Mouse (Mus musculus) G1E-ER4 (cell line): ENCODE results near the gene Zfp872. TPM values are rescaled to one million over a fixed set of nuclear protein-coding genes. Genes with fewer than 3 reads are reported as not detected.

Experiments used
- GATA1 ChIP-seq: IDR thresholded peaks from one replicate; pipeline ENCODE4 v1.8.0; 2012; ENCODE audit warnings: low read length, inconsistent platforms
- polyA plus RNA-seq: library from polyadenylated mRNA; stranded (reverse); fragments of >175 nt; gene quantifications from 2 replicates; pipeline ENCODE4 v1.2.3, GENCODE M21; 2012

The Zfp872 gene
- polyA plus RNA-seq, 1 experiment, result not detected

DNA sequence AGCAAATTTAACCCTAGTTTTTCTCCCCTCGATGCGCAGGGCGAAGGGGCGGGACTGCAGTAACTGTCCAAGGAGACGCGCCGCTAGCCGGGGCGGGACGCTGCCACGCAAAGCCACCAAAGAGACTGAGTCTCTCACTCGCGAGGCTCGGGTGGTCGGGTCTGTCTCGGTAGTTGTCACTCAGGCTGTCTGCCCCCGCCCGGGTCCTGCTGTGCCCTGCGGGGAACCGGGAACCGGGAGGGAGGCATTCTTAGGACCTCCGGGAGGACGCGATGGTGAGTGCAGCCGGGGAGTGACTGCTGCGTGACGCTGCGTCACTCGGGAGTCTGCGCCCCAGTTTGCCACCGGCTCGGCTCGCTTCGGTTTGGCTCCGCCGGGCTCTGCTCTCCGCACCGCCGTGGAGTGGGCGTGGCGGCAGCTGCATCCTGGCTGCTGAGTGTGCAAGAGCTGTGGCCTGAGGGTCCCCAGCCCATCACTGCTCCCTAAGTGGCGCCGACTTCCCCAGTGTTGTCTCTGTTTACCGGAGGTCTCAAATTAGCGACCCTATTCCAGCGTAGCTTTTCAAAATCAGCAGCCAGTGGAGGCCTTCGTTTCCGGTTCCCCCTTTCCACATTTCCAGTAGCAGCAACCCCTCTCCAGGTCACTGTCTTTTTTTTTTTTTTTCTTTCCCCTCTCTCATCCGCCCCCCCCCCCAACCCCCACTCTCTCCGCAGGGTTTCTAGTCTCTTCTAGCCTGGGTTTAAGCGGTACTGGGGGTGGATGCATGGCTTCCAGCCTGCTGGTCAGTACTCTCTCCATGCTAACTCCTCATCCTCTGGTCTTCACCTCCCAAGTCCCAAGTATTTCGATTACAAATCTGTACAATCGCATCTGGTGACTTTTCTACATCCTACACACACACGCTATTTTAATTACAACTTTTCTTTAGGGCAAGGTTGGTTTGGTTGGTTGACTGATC lies 22.9 kb upstream of the Zfp872 start:
- no peak for TF ChIP-seq GATA1

DNA sequence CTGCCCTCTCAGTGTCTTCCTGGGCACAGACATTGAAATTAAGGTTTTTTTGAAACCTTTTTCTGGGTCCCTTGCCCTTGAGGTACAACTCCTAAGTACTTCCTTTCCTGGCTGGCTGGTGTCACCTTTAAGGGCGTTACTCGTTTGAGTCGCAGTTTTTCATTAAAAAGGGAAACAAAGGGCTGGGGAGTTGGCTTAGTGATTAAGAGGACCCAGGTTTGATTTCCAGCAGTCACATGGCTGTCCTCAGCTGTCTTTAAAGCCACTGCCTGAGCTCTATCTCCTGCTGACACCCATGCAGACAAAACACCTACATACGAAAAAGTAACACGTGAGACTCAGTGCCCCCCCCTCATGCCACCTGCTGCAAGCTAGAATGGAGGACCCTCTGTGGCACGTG lies 21.9 kb upstream of the Zfp872 start:
- no peak for TF ChIP-seq GATA1

DNA sequence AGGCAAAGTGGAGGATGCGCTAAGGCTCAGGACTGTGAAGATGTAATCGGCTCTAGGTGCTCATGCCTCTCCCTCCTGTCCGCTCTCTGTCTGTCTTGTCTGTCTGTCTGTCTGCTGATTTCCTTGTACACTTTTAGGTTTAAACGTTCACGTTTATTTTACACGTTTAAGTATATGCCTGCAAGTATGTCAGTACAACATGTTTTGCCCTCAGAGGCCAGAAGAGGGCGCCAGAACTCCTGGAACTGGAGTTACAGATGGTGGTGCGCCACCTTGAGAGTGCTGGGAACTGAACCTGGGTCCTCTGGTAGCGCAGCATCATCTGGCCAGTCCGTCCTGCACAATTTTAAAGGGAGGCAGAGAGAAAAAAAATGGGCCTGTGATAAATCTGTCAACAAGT lies 21.2 kb upstream of the Zfp872 start:
- no peak for TF ChIP-seq GATA1

DNA sequence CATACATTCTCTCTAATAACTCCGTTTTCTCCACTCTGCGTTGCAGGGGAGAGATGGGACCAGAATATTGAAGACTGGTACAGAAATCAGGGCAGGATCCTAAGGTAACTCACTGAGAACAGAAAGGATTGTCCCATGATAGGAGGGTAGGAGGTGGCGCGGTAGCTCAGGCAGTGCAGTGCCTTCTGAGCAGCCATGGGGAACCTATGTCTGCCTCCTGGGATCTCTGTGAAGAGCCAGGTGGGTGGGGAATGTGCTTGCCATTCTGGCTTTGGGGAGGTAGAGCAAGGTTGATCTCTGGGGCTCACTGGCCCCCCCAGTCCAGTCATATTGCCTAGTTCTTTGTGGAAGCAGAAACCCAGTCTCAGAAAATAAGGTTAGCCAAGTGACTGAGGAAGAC lies 20.1 kb upstream of the Zfp872 start:
- no peak for TF ChIP-seq GATA1

DNA sequence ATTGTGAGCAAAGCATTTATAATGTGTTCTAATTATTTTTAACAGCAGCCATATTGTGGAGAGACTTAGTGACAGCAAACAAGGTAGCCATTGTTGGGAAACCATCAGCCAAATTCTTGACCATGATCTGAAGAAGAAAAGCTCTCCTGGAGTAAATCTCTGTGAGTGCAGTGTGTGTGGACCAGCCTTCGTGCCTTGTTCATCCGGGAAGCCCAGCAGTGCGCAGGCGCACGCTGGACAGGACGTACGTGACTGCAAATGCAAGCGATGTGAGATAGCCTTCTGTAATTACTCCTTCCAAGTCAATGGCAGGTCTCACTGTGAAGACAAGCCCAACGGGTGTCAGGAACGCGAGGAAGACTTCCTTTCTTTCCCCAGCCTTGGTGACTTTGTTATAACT lies 18.6 kb upstream of the Zfp872 start:
- no peak for TF ChIP-seq GATA1

DNA sequence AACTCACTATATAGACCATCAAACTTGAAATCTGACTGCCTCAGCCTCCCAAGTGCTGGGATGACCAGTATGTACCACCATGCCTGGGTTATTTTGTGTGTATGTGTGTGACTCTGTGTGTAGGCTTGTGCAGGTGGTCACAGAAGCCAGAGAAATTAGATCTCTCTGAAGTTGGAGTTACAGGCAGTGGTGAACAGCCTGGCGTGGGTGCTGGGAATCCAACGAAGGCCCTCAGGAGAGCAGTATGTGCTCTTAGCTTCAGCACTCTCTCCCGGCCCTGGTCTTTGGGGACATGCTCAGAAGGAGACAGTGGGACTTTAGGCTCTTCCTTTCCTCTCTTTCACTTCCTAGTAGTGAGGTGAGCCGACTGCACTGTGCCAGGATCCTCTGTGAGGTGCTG lies 15.6 kb upstream of the Zfp872 start:
- TF ChIP-seq GATA1, result no peak

DNA sequence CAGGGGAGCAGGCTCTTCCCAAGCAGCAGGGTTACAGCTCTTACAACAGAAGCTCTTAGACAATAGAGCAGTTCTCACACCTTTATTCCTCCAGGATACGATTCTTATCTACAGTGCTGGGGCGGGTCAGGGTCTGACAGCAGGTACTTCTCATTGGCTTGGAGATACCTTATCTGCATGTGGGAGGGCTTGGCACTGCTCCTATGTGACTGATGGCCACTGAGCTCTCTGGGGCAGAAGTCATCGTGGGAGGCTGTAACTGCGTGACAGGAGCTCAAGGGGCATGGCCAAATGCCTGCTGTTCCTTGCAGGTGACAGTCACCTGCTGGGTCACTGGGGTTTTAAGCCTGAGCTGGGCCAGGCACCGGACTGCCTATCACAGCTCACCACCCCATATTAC lies 8.5 kb downstream of the Zfp872 start:
- TF ChIP-seq GATA1, result no peak

DNA sequence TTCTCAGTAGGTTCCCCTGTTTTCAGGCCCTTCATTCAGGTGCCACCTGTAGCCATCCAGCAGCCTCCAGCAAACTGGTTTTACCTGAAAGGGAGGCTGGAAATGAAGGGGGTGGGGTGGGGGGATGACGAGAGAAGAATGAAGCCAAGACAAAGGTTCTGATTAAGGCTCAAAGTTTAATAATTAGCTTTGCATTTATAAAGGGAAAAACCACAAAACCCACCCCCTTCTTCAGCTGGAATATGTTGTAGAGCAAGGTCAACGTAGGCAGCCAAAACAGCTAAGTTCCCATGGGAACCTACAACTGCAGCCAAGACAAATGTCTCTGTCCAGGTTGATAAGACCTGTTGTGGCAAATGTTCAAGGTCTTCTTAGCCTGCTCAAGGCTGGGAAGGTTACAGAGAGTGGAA lies 25.9 kb downstream of the Zfp872 start:
- no peak for TF ChIP-seq GATA1

DNA sequence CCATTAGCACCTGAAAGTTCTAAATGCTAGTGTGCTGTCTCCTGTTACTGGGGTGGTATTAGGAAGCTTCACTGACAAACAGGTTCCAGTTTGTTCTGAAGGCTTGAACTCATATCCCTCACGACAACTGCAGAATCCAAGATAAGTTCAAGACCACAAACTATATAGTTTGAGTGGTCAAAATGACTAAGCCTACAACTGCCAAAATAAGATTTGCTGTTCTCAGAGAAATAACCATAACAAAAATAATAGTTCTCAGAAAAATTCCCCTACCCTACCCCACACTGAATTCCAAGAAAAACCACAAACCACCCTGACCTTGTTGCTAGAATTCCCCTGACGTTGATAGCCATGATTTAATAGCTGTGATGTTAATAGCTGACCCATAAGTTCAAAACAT lies 26.7 kb downstream of the Zfp872 start:
- TF ChIP-seq GATA1, result no peak

DNA sequence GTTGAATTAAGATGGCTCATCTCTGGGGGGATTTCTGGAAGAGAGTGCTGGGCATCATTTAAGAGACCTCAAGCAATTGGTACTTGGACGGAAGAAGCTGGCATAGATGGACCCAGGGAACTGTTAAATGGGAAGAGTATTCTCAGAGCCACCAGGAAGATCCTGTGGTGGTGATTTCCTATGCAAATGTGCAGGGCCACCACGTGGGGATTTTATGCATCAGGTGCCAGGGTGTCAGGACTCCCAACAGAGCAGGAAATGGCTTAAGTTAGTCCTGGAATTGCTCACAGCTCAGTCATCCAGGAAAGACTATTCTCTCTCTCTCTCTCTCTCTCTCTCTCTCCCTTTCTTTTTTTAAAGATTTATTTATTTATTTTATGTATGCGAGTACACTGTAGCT lies 28.8 kb downstream of the Zfp872 start:
- TF ChIP-seq GATA1, result no peak

DNA sequence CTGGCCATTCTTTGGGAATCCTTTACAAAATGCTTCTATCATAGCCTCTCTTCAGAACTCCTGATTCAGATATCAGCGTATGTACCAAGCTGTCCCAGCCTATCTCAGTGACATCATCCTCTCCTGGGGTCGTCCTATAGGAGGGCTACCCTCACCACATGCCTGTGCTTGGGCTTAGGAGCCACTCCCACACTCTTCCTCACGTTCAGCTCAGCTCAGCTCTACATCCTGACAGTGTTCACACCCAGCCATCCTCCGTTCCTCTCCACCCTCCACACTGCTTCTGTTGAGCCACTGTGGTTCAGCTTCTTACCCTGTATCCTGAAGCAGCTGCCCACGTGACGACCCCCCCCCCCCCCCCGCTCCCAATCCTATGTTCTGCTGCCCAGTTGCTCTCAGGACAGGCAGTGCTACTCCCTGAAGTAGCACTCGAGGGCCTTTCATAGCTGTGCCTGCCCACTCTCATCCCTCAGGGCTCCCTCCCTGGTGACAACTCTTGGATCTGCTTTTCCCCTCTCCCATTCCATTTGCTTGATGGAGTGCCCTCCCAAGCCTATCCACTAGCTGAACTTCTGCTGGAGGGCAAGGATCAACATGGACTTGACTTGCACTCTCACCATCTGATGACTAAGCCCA lies 30.1 kb downstream of the Zfp872 start:
- TF ChIP-seq GATA1, result no peak

DNA sequence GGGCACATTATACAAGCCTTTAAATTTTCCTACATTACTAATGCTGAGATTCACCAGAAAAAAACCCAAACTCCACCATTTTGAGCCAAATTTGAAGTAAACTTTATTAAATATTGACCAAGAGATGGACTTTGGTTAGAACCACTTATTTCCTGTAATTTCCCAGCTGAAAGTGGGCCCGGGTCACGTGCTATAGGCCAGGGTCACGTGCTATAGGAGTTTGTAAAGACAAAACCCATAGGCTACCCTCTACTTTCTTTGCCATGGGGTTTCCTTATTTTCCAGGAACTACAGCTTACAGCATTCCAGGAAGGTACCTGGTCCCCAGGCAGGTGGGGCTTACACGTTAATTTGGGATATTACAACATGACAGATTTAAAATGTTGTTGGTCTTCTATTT lies 36.2 kb downstream of the Zfp872 start:
- no peak for TF ChIP-seq GATA1

DNA sequence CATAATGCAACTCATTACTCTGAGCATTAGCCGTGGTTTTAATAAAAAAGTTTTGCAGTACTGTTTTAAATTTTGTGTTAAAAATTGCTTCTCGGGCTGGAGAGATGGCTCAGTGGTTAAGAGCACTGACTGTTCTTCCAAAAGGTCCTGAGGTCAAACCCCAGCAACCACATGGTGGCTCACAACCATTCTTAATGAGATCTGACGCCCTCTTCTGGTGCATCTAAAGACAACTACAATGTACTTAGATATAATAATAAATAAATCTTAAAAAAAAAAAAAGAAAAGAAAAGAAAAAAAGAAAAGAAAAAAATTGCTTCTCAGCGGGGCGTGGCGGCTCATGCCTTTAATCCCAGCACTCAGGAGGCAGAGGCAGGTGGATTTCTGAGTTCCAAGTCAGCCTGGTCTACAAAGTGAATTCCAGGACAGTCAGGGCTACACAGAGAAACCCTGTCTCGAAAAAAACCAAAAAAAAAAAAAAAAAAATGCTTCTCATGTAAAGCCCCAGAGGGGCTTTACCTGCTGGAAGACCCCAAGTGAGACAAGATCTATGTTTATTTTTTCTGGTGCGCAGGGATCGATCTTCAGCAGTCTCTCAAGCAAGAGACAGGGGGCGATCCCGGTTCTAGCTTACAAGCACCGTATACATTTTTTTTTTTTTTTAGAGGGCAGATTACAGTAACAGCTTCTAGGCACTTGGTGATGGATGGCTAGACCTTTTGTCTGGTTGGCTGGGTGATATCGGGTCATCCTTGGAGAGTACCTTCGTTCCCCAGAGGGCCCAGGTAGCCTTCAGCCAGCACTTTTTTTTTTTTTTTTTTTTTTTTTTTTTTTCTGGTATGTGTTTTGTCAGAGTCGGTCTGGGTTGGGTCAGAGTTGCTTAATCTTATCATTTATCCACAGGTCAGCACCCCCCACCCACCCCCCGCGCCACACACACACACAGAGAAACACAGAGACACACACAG lies 36.9 kb downstream of the Zfp872 start:
- no peak for TF ChIP-seq GATA1

DNA sequence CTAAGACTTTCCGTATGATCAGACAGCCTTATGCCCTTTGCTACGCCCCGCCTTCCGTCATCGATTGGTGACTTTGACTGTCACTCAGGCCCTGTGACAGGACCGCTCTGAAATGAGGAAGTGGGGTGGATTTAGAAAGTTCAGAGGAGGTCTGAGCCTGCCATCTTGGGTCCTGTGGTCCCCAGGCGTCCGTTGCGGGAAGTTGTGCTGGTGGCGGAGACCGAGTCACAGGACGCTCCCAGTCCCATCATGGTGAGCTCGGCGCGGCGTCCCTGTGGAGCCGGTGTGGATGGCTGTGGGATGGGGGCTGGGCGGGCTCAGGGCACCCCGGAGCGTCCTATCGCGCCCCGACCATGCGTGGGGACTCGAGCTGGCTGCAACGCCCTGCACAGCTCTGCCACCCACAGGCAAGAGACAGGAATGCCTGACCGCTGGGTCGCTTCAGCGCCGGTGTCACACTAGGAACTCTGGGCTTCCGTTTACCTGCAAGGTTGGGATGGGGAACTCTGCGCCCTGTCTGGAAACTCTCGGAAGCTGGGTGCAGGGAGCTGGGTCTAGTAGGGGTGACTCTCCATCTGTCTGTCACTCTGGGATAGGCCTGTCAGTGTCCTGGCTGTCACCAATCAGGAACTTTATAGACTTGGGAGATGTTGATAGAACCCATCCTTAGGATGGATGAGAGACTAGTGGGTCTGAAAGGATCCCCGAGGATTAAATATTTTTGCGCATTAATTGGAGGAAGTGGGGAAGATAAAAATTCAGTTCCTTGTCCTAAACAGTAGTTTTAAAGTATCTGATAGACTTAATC lies 37.9 kb downstream of the Zfp872 start, which contains the start of gene Zfp809:
Gene Zfp809, plus strand, starts transcription at position 134 of the 808 bp plus-strand sequence.
- no peak for TF ChIP-seq GATA1

DNA sequence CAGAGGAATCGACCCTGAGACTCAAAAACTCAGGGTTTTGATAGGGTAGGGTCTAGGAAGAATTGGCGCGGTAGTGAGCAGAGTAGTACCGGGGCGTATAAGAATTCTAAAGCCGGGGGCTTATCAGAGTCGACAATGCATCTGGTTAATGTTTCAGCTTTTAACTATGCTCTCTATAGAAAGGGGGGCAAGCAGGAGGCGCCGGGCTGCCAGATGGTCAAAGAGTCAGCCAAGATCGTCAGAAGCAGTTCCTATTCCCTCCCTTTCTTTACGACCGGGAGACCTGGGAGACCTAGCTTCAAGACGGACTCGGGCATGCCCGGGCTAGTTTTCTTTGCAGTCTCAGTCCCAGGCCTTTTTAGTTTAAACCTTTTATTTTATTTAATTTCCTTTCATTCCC lies 39.0 kb downstream of the Zfp872 start:
- no peak for TF ChIP-seq GATA1
